15 mouse cellular contexts compared by ENCODE assay signal in genomic region chr8:10411511-10411910, GRCm38 (mm10).
DNase-seq lines count a peak whose midpoint lies in the region; ATAC-seq and TF ChIP-seq lines count a peak whose summit lies in the region.
"Had no signal": no experiment of that assay in that cellular context is flagged by ENCODE, and none has a peak within 500 bp of the region (broad histone marks: within the 10 kb centered on the region; RNA-seq: fewer than 3 reads in every experiment).

No protein-coding gene starts in this region.

- no peak overlapping the region for H3K4me2 ChIP-seq in hindbrain, postnatal 0 days (ENCODE audit: low read depth, low read length)
- H3K4me2 ChIP-seq in hindbrain, embryonic 12.5 days (replicated peaks): no peak overlapping the region
- H3K4me2 ChIP-seq: limb, embryonic 12.5 days; liver, embryonic 15.5 days had no signal

- no peak overlapping the region for H3K27ac ChIP-seq in hindbrain, postnatal 0 days
- H3K27ac ChIP-seq in hindbrain, embryonic 12.5 days: no peak overlapping the region
- H3K27ac ChIP-seq in kidney, adult 2 months (ENCODE audit: insufficient read depth, low read depth, low read length): no peak overlapping the region
- H3K27ac ChIP-seq: left cerebral cortex, adult 2 months; limb, embryonic 12.5 days; liver, embryonic 15.5 days; midbrain, embryonic 10.5 days had no signal

- no peak overlapping the region for H3K9ac ChIP-seq in hindbrain, postnatal 0 days (replicated peaks; ENCODE audit: low read length)
- H3K9ac ChIP-seq in hindbrain, embryonic 12.5 days: no peak overlapping the region
- H3K9ac ChIP-seq: limb, embryonic 12.5 days; liver, embryonic 15.5 days had no signal

- H3K4me3 ChIP-seq in hindbrain, postnatal 0 days (ENCODE audit: low read length): no peak overlapping the region
- no peak overlapping the region for H3K4me3 ChIP-seq in hindbrain, embryonic 12.5 days
- no peak overlapping the region for H3K4me3 ChIP-seq in kidney, adult 2 months (ENCODE audit: insufficient read depth, low read depth, low read length)
- H3K4me3 ChIP-seq: left cerebral cortex, adult 2 months; limb, embryonic 12.5 days; liver, embryonic 15.5 days; midbrain, embryonic 10.5 days had no signal

- no peaks in the 10 kb centered on the region for H3K4me1 ChIP-seq in hindbrain, postnatal 0 days (ENCODE audit: insufficient read depth, low read length)
- H3K4me1 ChIP-seq in hindbrain, embryonic 12.5 days: 0 out of 2 replicates have a peak, but pooled peaks cover 6% of the 10 kb centered on the region
- peaks cover 3% of the 10 kb centered on the region; the same call in 1 of the 2 replicates for H3K4me1 ChIP-seq in kidney, adult 2 months (ENCODE audit: control insufficient read depth, insufficient read depth, low read length)
- H3K4me1 ChIP-seq: liver, embryonic 15.5 days had no signal

- peak; percentile 30 for DNase-seq in hindbrain, postnatal 0 days (ENCODE audit: low spot score)
- DNase-seq in brain, embryonic 14.5 days (ENCODE audit: low read depth): peak; percentile 78
- DNase-seq in kidney, adult 2 months: peak; percentile 87
- peak; percentile 71 to 81 for DNase-seq in kidney, postnatal 36 days
- DNase-seq in embryo, embryonic 11 days: no peak
- DNase-seq in adrenal gland, adult (ENCODE audit: inconsistent age in 2 of 2, low spot score in 1 of 2): no peak
- DNase-seq: adrenal gland, adult 8-10 months; cerebellum, adult 2 months; right cerebral cortex, postnatal 25 days; thymus, postnatal 4 days had no signal

- H3K9me3 ChIP-seq in hindbrain, postnatal 0 days (ENCODE audit: low read length): no peaks in the 10 kb centered on the region
- no peaks in the 10 kb centered on the region for H3K9me3 ChIP-seq in hindbrain, embryonic 12.5 days (replicated peaks)
- H3K9me3 ChIP-seq: limb, embryonic 12.5 days; liver, embryonic 15.5 days; midbrain, embryonic 10.5 days had no signal

- TF ChIP-seq CTCF in hindbrain, postnatal 0 days (IDR thresholded peaks at IDR 0.05; ENCODE audit: low read depth): no peak
- no peak for TF ChIP-seq CTCF in brain, embryonic 14.5 days (IDR thresholded peaks at IDR 0.05; ENCODE audit: borderline replicate concordance, extremely low read depth, insufficient read depth, insufficient read length)
- TF ChIP-seq CTCF in kidney, adult 2 months (conservative IDR thresholded peaks at IDR 0.05; ENCODE audit: insufficient read depth, insufficient read length, low read depth, low read length): no peak

- no peak for TF ChIP-seq POLR2A in brain, embryonic 14.5 days (IDR thresholded peaks at IDR 0.05; ENCODE audit: borderline replicate concordance, extremely low read depth, insufficient read depth, insufficient read length, poor library complexity, severe bottlenecking)
- no peak for TF ChIP-seq POLR2A in kidney, adult 2 months (IDR thresholded peaks at IDR 0.05; ENCODE audit: low read depth, low read length)

- WGBS in hindbrain, postnatal 0 days: 34% methylated on average over 4 of the region's 4 CpGs
- WGBS in hindbrain, embryonic 12.5 days: 72% methylated on average over 4 of the region's 4 CpGs
- WGBS in kidney, adult 2 months: 31% methylated on average over 4 of the region's 4 CpGs

- no peak for ATAC-seq in hindbrain, postnatal 0 days
- no peak for ATAC-seq in hindbrain, embryonic 12.5 days (ENCODE audit: low FRiP score)

- H3K36me3 ChIP-seq in hindbrain, postnatal 0 days (ENCODE audit: insufficient read depth, low read length): peaks cover 7% of the 10 kb centered on the region; the same call in 1 of the 2 replicates
- 0 out of 2 replicates have a peak, but pooled peaks cover 8% of the 10 kb centered on the region for H3K36me3 ChIP-seq in hindbrain, embryonic 12.5 days
- no peaks in the 10 kb centered on the region for H3K36me3 ChIP-seq in kidney, adult 2 months (ENCODE audit: control insufficient read depth, insufficient read depth, low read length)
- H3K36me3 ChIP-seq: limb, embryonic 12.5 days; liver, embryonic 15.5 days; midbrain, embryonic 10.5 days had no signal

- H3K27me3 ChIP-seq in hindbrain, postnatal 0 days (ENCODE audit: insufficient read depth, low read length): no peaks in the 10 kb centered on the region
- H3K27me3 ChIP-seq in hindbrain, embryonic 12.5 days: no peaks in the 10 kb centered on the region; the same call in 1 of the 2 replicates
- no peaks in the 10 kb centered on the region for H3K27me3 ChIP-seq in kidney, adult 2 months (replicated peaks; ENCODE audit: control insufficient read depth, insufficient read depth, low read length)
- H3K27me3 ChIP-seq: liver, embryonic 15.5 days had no signal

Comparison
In these comparisons a context has a peak if more than half of its experiments do, and no peak if none do; other contexts are left out.
1. DNase-seq: peak in hindbrain, postnatal 0 days (single experiment), brain, embryonic 14.5 days (single experiment), kidney, adult 2 months (single experiment) and kidney, postnatal 36 days (2 of 2); none in embryo, embryonic 11 days (single experiment) and adrenal gland, adult (0 of 2).